Mouse (Mus musculus): ENCODE measurements around the gene Sync. TPM values are rescaled to one million over a fixed set of nuclear protein-coding genes. Genes with fewer than 3 reads are reported as not detected.

The Sync gene
- polyA plus RNA-seq, 1 experiment from 2014 or later, result 1.7 TPM

- 0 out of 2 replicates have a peak, but pooled peaks cover 2% of the 10 kb centered on the region for H3K4me1 ChIP-seq (ENCODE audit: control insufficient read depth, insufficient read depth, low read depth, low read length)
- no peak overlapping the region for H3K9ac ChIP-seq (ENCODE audit: low read depth, low read length)
- H3K4me3 ChIP-seq (ENCODE audit: low read length), result no peak overlapping the region
- 0 out of 2 replicates have a peak, but pooled peaks have one; percentile 11 for ATAC-seq
- H3K4me2 ChIP-seq (ENCODE audit: low read length), result no peak overlapping the region
- no peak overlapping the region for H3K27ac ChIP-seq (ENCODE audit: low read depth, low read length)
- WGBS, result 29% methylated on average over 15 of the region's 15 CpGs
- no peaks in the 10 kb centered on the region for H3K36me3 ChIP-seq (ENCODE audit: control insufficient read depth, insufficient read depth, low read length)
- no peaks in the 10 kb centered on the region for H3K27me3 ChIP-seq (replicated peaks; ENCODE audit: control insufficient read depth, insufficient read depth, low read length)
- H3K9me3 ChIP-seq (ENCODE audit: control insufficient read depth, low read length), result no peaks in the 10 kb centered on the region
Measured at GRCm38 (mm10) chr4:129271991-129272755, 15.2 kb upstream of the Sync start.

- no peak overlapping the region for H3K27ac ChIP-seq (ENCODE audit: low read depth, low read length)
- 33% methylated on average over 5 of the region's 5 CpGs for WGBS
- no peak overlapping the region for H3K4me3 ChIP-seq (ENCODE audit: low read length)
- H3K9me3 ChIP-seq (ENCODE audit: control insufficient read depth, low read length), result no peaks in the 10 kb centered on the region
- no peak overlapping the region for H3K4me2 ChIP-seq (ENCODE audit: low read length)
- ATAC-seq, result no peak
- H3K36me3 ChIP-seq (ENCODE audit: control insufficient read depth, insufficient read depth, low read length), result no peaks in the 10 kb centered on the region
- no peak overlapping the region for H3K9ac ChIP-seq (ENCODE audit: low read depth, low read length)
- 0 out of 2 replicates have a peak, but pooled peaks cover 2% of the 10 kb centered on the region for H3K4me1 ChIP-seq (ENCODE audit: control insufficient read depth, insufficient read depth, low read depth, low read length)
- H3K27me3 ChIP-seq (replicated peaks; ENCODE audit: control insufficient read depth, insufficient read depth, low read length), result no peaks in the 10 kb centered on the region
Measured at GRCm38 (mm10) chr4:129272756-129273046, 14.7 kb upstream of the Sync start.

- WGBS, result under 1% methylated on average over 18 of the region's 18 CpGs
- H3K9ac ChIP-seq (ENCODE audit: low read depth, low read length), result no peak overlapping the region
- no peaks in the 10 kb centered on the region for H3K36me3 ChIP-seq (ENCODE audit: control insufficient read depth, insufficient read depth, low read length)
- ATAC-seq, result peak; percentile 58
- H3K4me1 ChIP-seq (ENCODE audit: control insufficient read depth, insufficient read depth, low read depth, low read length), result 0 out of 2 replicates have a peak, but pooled peaks cover 2% of the 10 kb centered on the region
- H3K27ac ChIP-seq (ENCODE audit: low read depth, low read length), result no peak overlapping the region
- H3K4me3 ChIP-seq (ENCODE audit: low read length), result no peak overlapping the region
- H3K9me3 ChIP-seq (ENCODE audit: control insufficient read depth, low read length), result no peaks in the 10 kb centered on the region
- no peak overlapping the region for H3K4me2 ChIP-seq (ENCODE audit: low read length)
- no peaks in the 10 kb centered on the region for H3K27me3 ChIP-seq (replicated peaks; ENCODE audit: control insufficient read depth, insufficient read depth, low read length)
Measured at GRCm38 (mm10) chr4:129276453-129276865, 11.0 kb upstream of the Sync start.

GRCm38 (mm10) chr4:129282786-129283185 lies 4.6 kb upstream of the Sync start:
- Histone ChIP-seq H3K4me2 (ENCODE audit: low read length) (no peak overlapping the region), H3K9ac (ENCODE audit: low read depth, low read length) (no peak overlapping the region), H3K9me3 (ENCODE audit: control insufficient read depth, low read length) (no peaks in the 10 kb centered on the region), H3K36me3 (ENCODE audit: control insufficient read depth, insufficient read depth, low read length) (no peaks in the 10 kb centered on the region), H3K27ac (ENCODE audit: low read depth, low read length) (no peak overlapping the region), H3K4me1 (ENCODE audit: control insufficient read depth, insufficient read depth, low read depth, low read length) (peaks cover 15% of the 10 kb centered on the region), H3K4me3 (ENCODE audit: low read length) (no peak overlapping the region), H3K27me3 (replicated peaks; ENCODE audit: control insufficient read depth, insufficient read depth, low read length) (peaks cover 5% of the 10 kb centered on the region; the same call in 1 of the 2 replicates)
- no peak for ATAC-seq
- 84% methylated on average over 5 of the region's 5 CpGs for WGBS

GRCm38 (mm10) chr4:129283226-129283625 lies 4.2 kb upstream of the Sync start:
- Histone ChIP-seq H3K4me2 (ENCODE audit: low read length) (no peak overlapping the region), H3K36me3 (ENCODE audit: control insufficient read depth, insufficient read depth, low read length) (no peaks in the 10 kb centered on the region), H3K27me3 (replicated peaks; ENCODE audit: control insufficient read depth, insufficient read depth, low read length) (peaks cover 5% of the 10 kb centered on the region; the same call in 1 of the 2 replicates), H3K4me1 (ENCODE audit: control insufficient read depth, insufficient read depth, low read depth, low read length) (peaks cover 15% of the 10 kb centered on the region), H3K4me3 (ENCODE audit: low read length) (no peak overlapping the region), H3K9me3 (ENCODE audit: control insufficient read depth, low read length) (no peaks in the 10 kb centered on the region), H3K9ac (ENCODE audit: low read depth, low read length) (no peak overlapping the region), H3K27ac (ENCODE audit: low read depth, low read length) (no peak overlapping the region)
- 87% methylated on average over 5 of the region's 5 CpGs for WGBS
- no peak for ATAC-seq

- H3K4me1 ChIP-seq (ENCODE audit: control insufficient read depth, insufficient read depth, low read depth, low read length), result peaks cover 15% of the 10 kb centered on the region
- H3K4me2 ChIP-seq (ENCODE audit: low read length), result no peak overlapping the region
- no peaks in the 10 kb centered on the region for H3K36me3 ChIP-seq (ENCODE audit: control insufficient read depth, insufficient read depth, low read length)
- H3K9me3 ChIP-seq (ENCODE audit: control insufficient read depth, low read length), result no peaks in the 10 kb centered on the region
- peaks cover 5% of the 10 kb centered on the region; the same call in 1 of the 2 replicates for H3K27me3 ChIP-seq (replicated peaks; ENCODE audit: control insufficient read depth, insufficient read depth, low read length)
- H3K4me3 ChIP-seq (ENCODE audit: low read length), result no peak overlapping the region
- H3K9ac ChIP-seq (ENCODE audit: low read depth, low read length), result no peak overlapping the region
- H3K27ac ChIP-seq (ENCODE audit: low read depth, low read length), result no peak overlapping the region
- no peak for ATAC-seq
- 86% methylated on average over 2 of the region's 2 CpGs for WGBS
Measured at GRCm38 (mm10) chr4:129284685-129285084, 2.7 kb upstream of the Sync start.

GRCm38 (mm10) chr4:129286001-129286682 lies 1.3 kb upstream of the Sync start:
- peak; percentile 45; the same call in 1 of the 2 replicates for ATAC-seq
- peak overlapping the region; percentile 17; the same call in 1 of the 2 replicates for H3K9ac ChIP-seq (ENCODE audit: low read depth, low read length)
- WGBS, result 55% methylated on average over 5 of the region's 5 CpGs
- H3K27me3 ChIP-seq (replicated peaks; ENCODE audit: control insufficient read depth, insufficient read depth, low read length), result peaks cover 5% of the 10 kb centered on the region; the same call in 1 of the 2 replicates
- no peaks in the 10 kb centered on the region for H3K36me3 ChIP-seq (ENCODE audit: control insufficient read depth, insufficient read depth, low read length)
- peak overlapping the region; percentile 97 for H3K4me2 ChIP-seq (ENCODE audit: low read length)
- peak overlapping the region; percentile 51; the same call in 1 of the 2 replicates for H3K4me3 ChIP-seq (ENCODE audit: low read length)
- peaks cover 15% of the 10 kb centered on the region for H3K4me1 ChIP-seq (ENCODE audit: control insufficient read depth, insufficient read depth, low read depth, low read length)
- no peak overlapping the region; the same call in 1 of the 2 replicates for H3K27ac ChIP-seq (ENCODE audit: low read depth, low read length)
- no peaks in the 10 kb centered on the region for H3K9me3 ChIP-seq (ENCODE audit: control insufficient read depth, low read length)

- peak; percentile 64; the same call in 1 of the 2 replicates for ATAC-seq
- Histone ChIP-seq H3K4me3 (ENCODE audit: low read length) (peak overlapping the region; percentile 51), H3K9ac (ENCODE audit: low read depth, low read length) (peak overlapping the region; percentile 68), H3K4me1 (ENCODE audit: control insufficient read depth, insufficient read depth, low read depth, low read length) (peaks cover 15% of the 10 kb centered on the region), H3K9me3 (ENCODE audit: control insufficient read depth, low read length) (no peaks in the 10 kb centered on the region), H3K27me3 (replicated peaks; ENCODE audit: control insufficient read depth, insufficient read depth, low read length) (peaks cover 5% of the 10 kb centered on the region; the same call in 1 of the 2 replicates), H3K4me2 (ENCODE audit: low read length) (peak overlapping the region; percentile 97), H3K27ac (ENCODE audit: low read depth, low read length) (no peak overlapping the region), H3K36me3 (ENCODE audit: control insufficient read depth, insufficient read depth, low read length) (no peaks in the 10 kb centered on the region)
- WGBS, result 2% methylated on average over 27 of the region's 28 CpGs
Measured at GRCm38 (mm10) chr4:129286683-129287471, 540 bp upstream of the Sync start.
